Mouse (Mus musculus) cerebellum, adult 2 months (tissue): Measurements from ENCODE around the gene Cep78.

Source experiments
- CTCF ChIP-seq: fragments of 200-500 bp; IDR thresholded peaks from 2 replicates; pipeline ENCODE4 v1.5.1; 2011; ENCODE audit warnings: low read depth, mild to moderate bottlenecking, control low read depth, low read length, moderate library complexity, borderline replicate concordance; ENCODE audit not compliant: insufficient read depth
- POLR2A ChIP-seq: fragments of 200-500 bp; IDR thresholded peaks from 2 replicates; pipeline ENCODE4 v1.6.1; 2011; ENCODE audit warnings: low read length, control low read depth, borderline replicate concordance; ENCODE audit not compliant: insufficient read depth

- TF ChIP-seq POLR2A (no peak), CTCF (no peak)
Observed at GRCm38 (mm10) chr19:15983739-15984344, 947 bp downstream of the Cep78 start.
